In the genomic region with DNA sequence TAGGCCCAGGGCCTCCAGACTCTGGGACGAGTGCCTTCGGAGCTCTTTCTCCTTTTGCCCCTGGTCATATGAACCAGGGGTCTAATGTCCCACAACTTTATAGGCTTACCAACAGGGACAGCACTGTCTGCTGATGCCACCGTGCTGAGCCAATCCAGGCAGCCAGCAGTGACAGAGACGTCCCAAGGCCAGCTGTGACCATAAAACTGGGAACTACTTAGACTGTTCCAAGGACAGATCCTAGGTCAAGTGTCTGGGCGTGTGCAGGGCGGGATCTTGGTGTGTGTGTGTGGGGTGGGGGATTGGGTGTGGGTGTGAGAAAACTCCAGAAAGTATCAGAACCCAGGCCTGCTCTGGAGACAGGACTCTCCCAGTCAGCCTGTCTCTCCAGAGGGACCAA, we compare ENCODE assay signal across 16 mouse cellular contexts. TPM values are rescaled to one million over a fixed set of nuclear protein-coding genes. Genes with fewer than 3 reads are reported as not detected.
DNase-seq lines count a peak whose midpoint lies in the region; ATAC-seq and TF ChIP-seq lines count a peak whose summit lies in the region.
"Had no signal": no experiment of that assay in that cellular context is flagged by ENCODE, and none has a peak within 500 bp of the region (broad histone marks: within the 10 kb centered on the region; RNA-seq: fewer than 3 reads in every experiment).

No protein-coding gene starts in this region.

- peaks cover 20% of the 10 kb centered on the region for H3K4me1 ChIP-seq in heart, embryonic 11.5 days (ENCODE audit: control insufficient read depth, insufficient read depth, low read length)
- peaks cover 30% of the 10 kb centered on the region for H3K4me1 ChIP-seq in midbrain, embryonic 11.5 days (ENCODE audit: control insufficient read depth, insufficient read depth, low read length)
- peaks cover 22% of the 10 kb centered on the region for H3K4me1 ChIP-seq in midbrain, embryonic 16.5 days (ENCODE audit: control insufficient read depth, insufficient read depth, low read length)

- no peaks in the 10 kb centered on the region for H3K79me2 ChIP-seq in myocyte (ENCODE audit: control insufficient read depth, insufficient read depth)

- no peak overlapping the region for H3K9ac ChIP-seq in heart, embryonic 11.5 days (ENCODE audit: low read depth, low read length)
- peak overlapping the region; percentile 27; the same call in 1 of the 2 replicates for H3K9ac ChIP-seq in midbrain, embryonic 11.5 days (ENCODE audit: low read length)
- no peak overlapping the region for H3K9ac ChIP-seq in midbrain, embryonic 16.5 days (ENCODE audit: low read depth, low read length)
- H3K9ac ChIP-seq: hindbrain, embryonic 15.5 days; liver, embryonic 15.5 days; midbrain, embryonic 13.5 days; neural tube, embryonic 13.5 days had no signal

- H3K9me3 ChIP-seq in heart, embryonic 11.5 days (replicated peaks; ENCODE audit: control insufficient read depth, low read length), result no peaks in the 10 kb centered on the region
- H3K9me3 ChIP-seq in midbrain, embryonic 11.5 days (ENCODE audit: control insufficient read depth, low read length), result no peaks in the 10 kb centered on the region
- no peaks in the 10 kb centered on the region for H3K9me3 ChIP-seq in midbrain, embryonic 16.5 days (replicated peaks; ENCODE audit: control insufficient read depth, low read length, poor library complexity, severe bottlenecking)
- H3K9me3 ChIP-seq: hindbrain, embryonic 15.5 days; liver, embryonic 15.5 days; midbrain, embryonic 13.5 days; neural tube, embryonic 13.5 days had no signal

- H3K4me3 ChIP-seq in heart, embryonic 11.5 days (ENCODE audit: low read depth, low read length), result no peak overlapping the region
- no peak overlapping the region for H3K4me3 ChIP-seq in midbrain, embryonic 11.5 days (ENCODE audit: low read depth, low read length)
- no peak overlapping the region for H3K4me3 ChIP-seq in midbrain, embryonic 16.5 days (ENCODE audit: low read depth, low read length)
- no peak overlapping the region for H3K4me3 ChIP-seq in myocyte
- H3K4me3 ChIP-seq: hindbrain, embryonic 15.5 days; liver, embryonic 15.5 days; midbrain, embryonic 13.5 days; neural tube, embryonic 13.5 days had no signal

- no peak for TF ChIP-seq POLR2A in myocyte (IDR thresholded peaks at IDR 0.05; ENCODE audit: insufficient read length, low read depth)

- no peak overlapping the region for H3K27ac ChIP-seq in heart, embryonic 11.5 days (ENCODE audit: low read depth, low read length)
- H3K27ac ChIP-seq in midbrain, embryonic 11.5 days (ENCODE audit: low read depth, low read length), result no peak overlapping the region
- H3K27ac ChIP-seq in midbrain, embryonic 16.5 days (ENCODE audit: low read length), result no peak overlapping the region
- H3K27ac ChIP-seq: hindbrain, embryonic 15.5 days; liver, embryonic 15.5 days; stomach, postnatal 0 days had no signal

- ATAC-seq in heart, embryonic 11.5 days (replicated peaks; ENCODE audit: insufficient number of reproducible peaks, low FRiP score, low TSS enrichment), result 0 out of 2 replicates have a peak, but pooled peaks have one; percentile 16
- no peak for ATAC-seq in midbrain, embryonic 11.5 days (ENCODE audit: low FRiP score)
- ATAC-seq in midbrain, embryonic 16.5 days, result no peak

- H3K36me3 ChIP-seq in heart, embryonic 11.5 days (ENCODE audit: control insufficient read depth, insufficient read depth, low read length), result no peaks in the 10 kb centered on the region
- H3K36me3 ChIP-seq in midbrain, embryonic 11.5 days (ENCODE audit: control insufficient read depth, insufficient read depth, low read length), result no peaks in the 10 kb centered on the region
- no peaks in the 10 kb centered on the region for H3K36me3 ChIP-seq in midbrain, embryonic 16.5 days (ENCODE audit: control insufficient read depth, insufficient read depth, low read length)
- no peaks in the 10 kb centered on the region for H3K36me3 ChIP-seq in myocyte (ENCODE audit: control insufficient read depth, insufficient read depth)
- H3K36me3 ChIP-seq: hindbrain, embryonic 15.5 days; liver, embryonic 15.5 days; midbrain, embryonic 13.5 days; neural tube, embryonic 13.5 days had no signal

- H3ac ChIP-seq in myocyte (ENCODE audit: control insufficient read depth, insufficient read length), result no peak overlapping the region

- peak; percentile 38 for DNase-seq in adrenal gland, postnatal 14 days
- DNase-seq in adrenal gland, postnatal 10 days, result no peak
- no peak for DNase-seq in heart, postnatal 14 days
- no peak for DNase-seq in midbrain, embryonic 11.5 days (ENCODE audit: low spot score, missing footprints)
- no peak for DNase-seq in cerebellum, postnatal 25 days
- DNase-seq: cerebellum, adult 11-12 months; kidney, postnatal 14 days; lung, postnatal 14 days had no signal

- H3K4me2 ChIP-seq in heart, embryonic 11.5 days, result no peak overlapping the region
- no peak overlapping the region for H3K4me2 ChIP-seq in midbrain, embryonic 11.5 days
- no peak overlapping the region for H3K4me2 ChIP-seq in midbrain, embryonic 16.5 days (ENCODE audit: low read length)
- H3K4me2 ChIP-seq in myocyte (ENCODE audit: low read depth), result no peak overlapping the region
- H3K4me2 ChIP-seq: hindbrain, embryonic 15.5 days; liver, embryonic 15.5 days; midbrain, embryonic 13.5 days; neural tube, embryonic 13.5 days had no signal

- peaks cover 28% of the 10 kb centered on the region for H3K27me3 ChIP-seq in heart, embryonic 11.5 days (ENCODE audit: control insufficient read depth, insufficient read depth, low read length)
- H3K27me3 ChIP-seq in midbrain, embryonic 11.5 days (ENCODE audit: control insufficient read depth, insufficient read depth, low read length), result peaks cover 21% of the 10 kb centered on the region
- no peaks in the 10 kb centered on the region for H3K27me3 ChIP-seq in midbrain, embryonic 16.5 days (ENCODE audit: control insufficient read depth, insufficient read depth, low read depth, low read length)
- peaks cover 14% of the 10 kb centered on the region for H3K27me3 ChIP-seq in myocyte (ENCODE audit: control insufficient read depth, insufficient read depth, insufficient read length)

- 65% methylated on average over 6 of the region's 6 CpGs for WGBS in heart, embryonic 11.5 days (ENCODE audit: insufficient replicate concordance)
- WGBS in midbrain, embryonic 11.5 days, result 77% methylated on average over 6 of the region's 6 CpGs
- WGBS in midbrain, embryonic 16.5 days, result 75% methylated on average over 6 of the region's 6 CpGs

- intact Hi-C loops in heart, postnatal 14 days (cut with DNase I), result no loop called here

TF ChIP-seq in myocyte, 11 proteins besides CTCF, POLR2A, EP300 and RAD21:
- TF ChIP-seq MYOG (IDR thresholded peaks at IDR 0.05; ENCODE audit: control insufficient read depth in 1 of 3, insufficient read depth in 1 of 3, insufficient read length in 2 of 3, low read depth in 2 of 3) (peak in 1 of 3 experiments; percentile 57), MYOD1 (IDR thresholded peaks at IDR 0.05; ENCODE audit: control insufficient read depth in 1 of 3, insufficient read length in 2 of 3, low read depth in 2 of 3) (peak in 2 of 3 experiments; percentile 85 to 90), REST (IDR thresholded peaks at IDR 0.05; ENCODE audit: insufficient read depth, insufficient read length) (no peak)

RNA-seq across cellular contexts. Expression of a gene that starts 35.2 kb away (rescaled TPM):
- total RNA-seq in adrenal gland, postnatal 14 days (2021), result 103 and 124 TPM in 2 replicates
- 100 to 1,000 TPM; 104 to 105 TPM for total RNA-seq in adrenal gland, postnatal 10 days (2021)
- 172 and 186 TPM in 2 replicates for polyA plus RNA-seq in heart, embryonic 11.5 days (2014; fragmentation: Nextera tagmentation; extraction: Ambion mirVana)
- total RNA-seq in heart, postnatal 14 days (2021), result 10 to 100 TPM; 77.4 to 79.9 TPM
- polyA plus RNA-seq in midbrain, embryonic 11.5 days (2014; fragmentation: Nextera tagmentation; extraction: Ambion mirVana), result 241 and 252 TPM in 2 replicates
- 235 and 240 TPM in 2 replicates for polyA plus RNA-seq in midbrain, embryonic 16.5 days (2015; fragmentation: Nextera tagmentation; extraction: Ambion mirVana)
- 112 TPM for polyA plus RNA-seq in myocyte (2012; fragmentation: generic; extraction: Trizol)

RNA-seq across cellular contexts. Expression of a gene that starts 46.5 kb away (rescaled TPM):
- 1,334 and 1,491 TPM in 2 replicates for total RNA-seq in adrenal gland, postnatal 14 days (2021)
- 1,000 to 10,000 TPM; 1,477 to 1,649 TPM for total RNA-seq in adrenal gland, postnatal 10 days (2021)
- 1,752 and 1,771 TPM in 2 replicates for polyA plus RNA-seq in heart, embryonic 11.5 days (2014; fragmentation: Nextera tagmentation; extraction: Ambion mirVana)
- 100 to 1,000 TPM; 545 to 557 TPM for total RNA-seq in heart, postnatal 14 days (2021)
- polyA plus RNA-seq in midbrain, embryonic 11.5 days (2014; fragmentation: Nextera tagmentation; extraction: Ambion mirVana), result 730 and 757 TPM in 2 replicates
- 837 and 884 TPM in 2 replicates for polyA plus RNA-seq in midbrain, embryonic 16.5 days (2015; fragmentation: Nextera tagmentation; extraction: Ambion mirVana)
- polyA plus RNA-seq in myocyte (2012; fragmentation: generic; extraction: Trizol), result 1,011 TPM
